Mouse (Mus musculus): Measurements from ENCODE around the gene Brdt. TPM values are rescaled to one million over a fixed set of nuclear protein-coding genes. Genes with fewer than 3 reads are reported as not detected.
A peak's percentile ranks its signal among the peaks of the same experiment; 100 is the strongest.
"Not testable (repeated sequence)": the region's sequence is repeated elsewhere in the genome, so short reads cannot be mapped to it uniquely, and the experiment has no call there.

Brdt gene
- polyA plus RNA-seq, 1 experiment from 2014 or later, result 1.2 TPM

- H3K4me3 ChIP-seq (replicated peaks), result no peak overlapping the region
- no peaks in the 10 kb centered on the region for H3K4me1 ChIP-seq (replicated peaks)
- H3K36me3 ChIP-seq, result no peaks in the 10 kb centered on the region
- no peak overlapping the region for H3K9ac ChIP-seq
- H3K27me3 ChIP-seq (replicated peaks), result no peaks in the 10 kb centered on the region
- WGBS, result 56% methylated on average over 3 of the region's 3 CpGs
- H3K9me3 ChIP-seq, result no peaks in the 10 kb centered on the region
- no peak overlapping the region for H3K27ac ChIP-seq
- no peak for ATAC-seq
- no peak overlapping the region for H3K4me2 ChIP-seq (replicated peaks)
Measured at GRCm38 (mm10) chr5:107353981-107354380, 23.0 kb downstream of the Brdt start.

- Histone ChIP-seq H3K36me3 (no peaks in the 10 kb centered on the region), H3K27ac (no peak overlapping the region), H3K4me1 (replicated peaks) (no peaks in the 10 kb centered on the region), H3K4me2 (replicated peaks) (no peak overlapping the region), H3K4me3 (replicated peaks) (no peak overlapping the region), H3K27me3 (replicated peaks) (no peaks in the 10 kb centered on the region), H3K9me3 (no peaks in the 10 kb centered on the region), H3K9ac (no peak overlapping the region)
- no peak for ATAC-seq
- 50% methylated on average over 1 of the region's 1 CpGs for WGBS
Measured at GRCm38 (mm10) chr5:107355801-107356200, 24.8 kb downstream of the Brdt start.

DNA sequence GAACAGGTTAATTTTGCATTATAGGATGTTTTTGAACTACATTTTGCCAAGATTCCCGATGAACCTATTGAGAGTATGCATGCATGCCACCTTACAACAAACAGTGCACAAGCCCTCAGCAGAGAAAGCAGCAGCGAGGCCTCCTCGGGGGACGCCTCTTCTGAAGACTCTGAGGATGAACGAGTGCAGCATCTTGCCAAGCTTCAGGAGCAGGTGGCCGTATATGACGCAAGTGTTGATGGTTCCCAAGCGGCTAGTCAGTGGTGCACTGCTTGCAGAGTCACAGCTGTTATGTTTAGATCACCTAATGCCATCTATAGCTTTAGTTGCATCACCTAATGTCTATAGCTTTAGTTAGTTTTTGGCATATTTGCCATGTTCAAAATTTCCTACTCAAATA is 26.8 kb downstream of the Brdt start:
- Histone ChIP-seq H3K4me3 (replicated peaks) (no peak overlapping the region), H3K4me1 (replicated peaks) (no peaks in the 10 kb centered on the region), H3K9me3 (no peaks in the 10 kb centered on the region), H3K36me3 (no peaks in the 10 kb centered on the region), H3K27ac (no peak overlapping the region), H3K9ac (no peak overlapping the region), H3K4me2 (replicated peaks) (no peak overlapping the region), H3K27me3 (replicated peaks) (no peaks in the 10 kb centered on the region)
- ATAC-seq, result no peak
- 91% methylated on average over 8 of the region's 8 CpGs for WGBS

DNA sequence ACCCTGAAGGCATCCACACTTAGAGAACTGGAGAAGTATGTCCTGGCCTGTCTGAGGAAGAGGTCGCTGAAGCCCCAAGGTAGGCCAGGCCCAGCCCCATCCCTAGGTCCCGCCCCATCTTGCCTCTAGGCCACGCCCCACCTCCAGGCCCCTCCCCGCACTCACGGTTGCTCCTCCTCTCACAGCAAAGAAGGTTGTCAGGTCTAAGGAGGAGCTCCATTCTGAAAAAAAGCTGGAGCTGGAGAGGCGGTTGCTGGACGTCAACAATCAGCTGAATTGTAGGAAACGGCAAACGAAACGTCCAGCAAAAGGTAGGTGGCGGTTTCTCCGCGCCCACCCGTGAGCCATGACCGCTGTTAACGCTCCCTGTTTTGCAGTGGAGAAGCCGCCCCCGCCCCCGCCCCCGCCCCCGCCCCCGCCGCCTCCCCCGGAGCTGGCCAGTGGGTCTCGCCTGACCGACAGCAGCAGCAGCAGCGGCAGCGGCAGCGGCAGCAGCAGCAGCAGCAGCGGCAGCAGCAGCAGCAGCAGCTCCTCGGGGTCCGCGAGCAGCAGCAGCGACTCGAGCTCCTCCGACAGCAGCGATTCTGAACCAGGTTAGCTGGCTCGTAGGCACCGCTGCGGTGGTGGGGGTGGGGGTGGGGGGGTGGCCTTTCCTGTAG is 28.6 kb downstream of the Brdt start:
- no peaks in the 10 kb centered on the region for H3K36me3 ChIP-seq
- H3K9ac ChIP-seq, result peak overlapping the region; percentile 58
- H3K4me1 ChIP-seq (replicated peaks), result no peaks in the 10 kb centered on the region
- H3K27me3 ChIP-seq (replicated peaks), result no peaks in the 10 kb centered on the region
- H3K27ac ChIP-seq, result peak overlapping the region; percentile 60
- peak overlapping the region; percentile 61 for H3K4me3 ChIP-seq (replicated peaks)
- WGBS, result under 1% methylated on average over 31 of the region's 40 CpGs
- no peaks in the 10 kb centered on the region for H3K9me3 ChIP-seq
- peak; percentile 100 for ATAC-seq
- peak overlapping the region; percentile 58 for H3K4me2 ChIP-seq (replicated peaks)

DNA sequence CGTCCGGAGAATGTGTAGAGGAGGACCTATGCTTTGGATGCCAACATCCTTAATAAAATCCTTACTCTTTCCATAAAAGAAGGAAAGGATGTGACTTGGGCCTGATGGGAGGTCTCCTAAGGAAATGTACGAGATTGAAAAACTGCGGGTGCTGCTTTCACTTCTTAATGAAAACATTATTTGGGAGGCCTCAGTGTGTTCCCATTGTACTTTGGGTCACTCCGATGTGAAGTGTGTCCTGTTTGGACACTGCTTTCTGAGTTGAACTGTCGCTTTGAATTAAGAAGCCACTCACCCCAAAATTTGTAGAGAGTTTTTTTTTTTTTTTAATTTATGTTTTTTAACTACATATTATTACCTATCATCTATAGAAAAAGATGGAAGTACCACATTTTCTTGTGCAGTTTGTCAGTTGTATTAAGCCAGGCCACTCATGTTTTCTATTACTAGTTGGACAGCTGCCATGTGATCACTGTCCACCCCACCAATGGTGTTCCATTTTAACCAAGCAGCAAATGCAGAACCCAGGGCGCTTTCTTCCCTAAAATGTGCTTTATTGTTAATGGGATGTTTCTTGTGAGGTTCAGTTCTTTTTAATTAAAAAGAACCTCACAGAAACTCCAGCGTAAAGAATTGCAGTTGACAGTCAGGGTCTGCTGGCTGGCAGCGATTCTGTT is 29.2 kb downstream of the Brdt start:
- Histone ChIP-seq H3K4me2 (replicated peaks) (peak overlapping the region; percentile 58), H3K27ac (peak overlapping the region; percentile 60; the same call in 1 of the 2 replicates), H3K9ac (peak overlapping the region; percentile 58), H3K4me3 (replicated peaks) (peak overlapping the region; percentile 61), H3K27me3 (replicated peaks) (no peaks in the 10 kb centered on the region), H3K4me1 (replicated peaks) (no peaks in the 10 kb centered on the region), H3K36me3 (no peaks in the 10 kb centered on the region), H3K9me3 (no peaks in the 10 kb centered on the region)
- 30% methylated on average over 9 of the region's 9 CpGs for WGBS
- 0 out of 2 replicates have a peak, but pooled peaks have one; percentile 1 for ATAC-seq

DNA sequence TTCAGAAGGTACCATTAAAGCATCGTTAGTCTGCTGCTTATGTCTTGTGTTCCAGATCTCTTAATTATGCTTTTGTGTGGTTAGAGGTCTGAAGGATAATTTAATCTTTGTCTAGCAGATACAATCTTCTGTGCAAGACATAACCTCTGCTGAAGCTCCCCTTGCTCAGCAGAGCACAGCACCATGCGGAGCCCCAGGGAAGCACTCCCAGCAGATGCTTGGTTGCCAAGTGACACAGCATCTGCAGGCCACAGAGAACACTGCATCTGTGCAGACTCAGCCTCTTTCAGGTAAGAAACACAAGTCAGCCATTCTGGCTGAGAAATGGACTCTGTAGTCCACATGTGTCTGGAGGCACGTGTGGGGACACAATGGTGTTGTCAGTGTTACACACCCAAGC is 39.1 kb downstream of the Brdt start:
- no peak for ATAC-seq
- Histone ChIP-seq H3K36me3 (no peaks in the 10 kb centered on the region), H3K4me3 (replicated peaks) (no peak overlapping the region), H3K9me3 (no peaks in the 10 kb centered on the region), H3K4me1 (replicated peaks) (no peaks in the 10 kb centered on the region), H3K27me3 (replicated peaks) (no peaks in the 10 kb centered on the region), H3K27ac (no peak overlapping the region), H3K4me2 (replicated peaks) (no peak overlapping the region), H3K9ac (no peak overlapping the region)
- WGBS, result 81% methylated on average over 3 of the region's 3 CpGs

- no peak overlapping the region for H3K9ac ChIP-seq
- H3K9me3 ChIP-seq, result no peaks in the 10 kb centered on the region
- no peaks in the 10 kb centered on the region for H3K4me1 ChIP-seq (replicated peaks)
- no peaks in the 10 kb centered on the region for H3K36me3 ChIP-seq
- H3K4me3 ChIP-seq (replicated peaks), result no peak overlapping the region
- no peak for ATAC-seq
- H3K27ac ChIP-seq, result no peak overlapping the region
- H3K4me2 ChIP-seq (replicated peaks), result no peak overlapping the region
- no peaks in the 10 kb centered on the region for H3K27me3 ChIP-seq (replicated peaks)
- WGBS, result 86% methylated on average over 5 of the region's 5 CpGs
Measured at GRCm38 (mm10) chr5:107371335-107371734, 40.4 kb downstream of the Brdt start.

GRCm38 (mm10) chr5:107373256-107373655 is 42.3 kb downstream of the Brdt start:
- WGBS, result 76% methylated on average over 4 of the region's 4 CpGs
- no peaks in the 10 kb centered on the region for H3K4me1 ChIP-seq (replicated peaks)
- ATAC-seq, result no peak
- H3K27me3 ChIP-seq (replicated peaks), result no peaks in the 10 kb centered on the region
- no peak overlapping the region for H3K27ac ChIP-seq
- H3K36me3 ChIP-seq, result no peaks in the 10 kb centered on the region
- no peaks in the 10 kb centered on the region for H3K9me3 ChIP-seq
- H3K9ac ChIP-seq, result no peak overlapping the region
- no peak overlapping the region for H3K4me3 ChIP-seq (replicated peaks)
- H3K4me2 ChIP-seq (replicated peaks), result no peak overlapping the region

DNA sequence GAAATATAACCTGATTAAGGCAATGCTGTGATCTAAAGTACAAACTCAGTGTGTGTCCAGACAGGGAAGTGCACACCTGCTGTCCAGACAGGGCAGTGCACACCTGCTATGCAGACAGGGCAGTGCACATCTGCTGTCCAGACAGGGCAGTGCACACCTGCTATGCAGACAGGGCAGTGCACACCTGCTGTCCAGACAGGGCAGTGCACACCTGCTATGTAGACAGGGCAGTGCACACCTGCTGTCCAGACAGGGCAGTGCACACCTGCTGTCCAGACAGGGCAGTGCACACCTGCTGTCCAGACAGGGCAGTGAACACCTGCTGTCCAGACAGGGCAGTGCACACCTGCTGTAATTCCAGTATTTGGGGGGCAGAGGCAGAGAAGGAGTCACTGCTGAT is 55.5 kb downstream of the Brdt start:
- not testable (repeated sequence) for H3K4me1 ChIP-seq (replicated peaks); H3K4me3 ChIP-seq (replicated peaks); H3K4me2 ChIP-seq (replicated peaks); H3K27me3 ChIP-seq (replicated peaks); H3K9ac ChIP-seq; H3K36me3 ChIP-seq; H3K9me3 ChIP-seq; ATAC-seq; H3K27ac ChIP-seq

- Histone ChIP-seq H3K4me1 (replicated peaks) (no peaks in the 10 kb centered on the region), H3K27ac (no peak overlapping the region), H3K4me3 (replicated peaks) (no peak overlapping the region), H3K4me2 (replicated peaks) (no peak overlapping the region), H3K9ac (no peak overlapping the region), H3K36me3 (no peaks in the 10 kb centered on the region; the same call in 1 of the 2 replicates), H3K9me3 (no peaks in the 10 kb centered on the region), H3K27me3 (replicated peaks) (no peaks in the 10 kb centered on the region)
- no peak for ATAC-seq
- 91% methylated on average over 1 of the region's 1 CpGs for WGBS
Measured at GRCm38 (mm10) chr5:107387788-107388187, 56.8 kb downstream of the Brdt start.

DNA sequence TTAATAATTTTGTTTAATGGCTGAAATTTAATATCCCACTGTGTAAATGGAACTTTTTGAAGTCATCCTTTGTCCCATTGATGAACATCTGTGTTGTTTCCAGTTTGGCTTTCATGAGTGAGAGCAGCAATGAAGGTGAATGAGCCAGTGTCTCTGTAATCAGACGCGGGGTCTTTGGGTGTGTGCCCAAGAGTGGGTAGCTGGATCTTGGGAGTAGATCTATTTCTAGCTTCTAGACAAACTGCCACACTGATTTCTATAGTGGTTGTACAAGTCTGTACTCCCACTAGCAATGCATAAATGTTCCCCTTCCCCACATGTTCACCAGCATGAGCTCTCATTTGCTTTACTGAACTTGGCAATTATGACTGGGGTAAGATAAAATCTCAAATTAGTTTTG is 58.4 kb downstream of the Brdt start:
- no peak overlapping the region for H3K9ac ChIP-seq
- H3K4me3 ChIP-seq (replicated peaks), result no peak overlapping the region
- H3K9me3 ChIP-seq, result no peaks in the 10 kb centered on the region
- no peak overlapping the region for H3K27ac ChIP-seq
- H3K4me2 ChIP-seq (replicated peaks), result no peak overlapping the region
- ATAC-seq, result no peak
- no peaks in the 10 kb centered on the region for H3K27me3 ChIP-seq (replicated peaks)
- no peaks in the 10 kb centered on the region for H3K36me3 ChIP-seq
- no peaks in the 10 kb centered on the region for H3K4me1 ChIP-seq (replicated peaks)
- 93% methylated on average over 2 of the region's 2 CpGs for WGBS

- Histone ChIP-seq H3K9ac (no peak overlapping the region), H3K4me3 (replicated peaks) (no peak overlapping the region), H3K4me1 (replicated peaks) (no peaks in the 10 kb centered on the region), H3K36me3 (no peaks in the 10 kb centered on the region), H3K27ac (no peak overlapping the region), H3K9me3 (no peaks in the 10 kb centered on the region), H3K4me2 (replicated peaks) (no peak overlapping the region), H3K27me3 (replicated peaks) (no peaks in the 10 kb centered on the region)
- no peak for ATAC-seq
- WGBS, result 72% methylated on average over 2 of the region's 2 CpGs
Measured at GRCm38 (mm10) chr5:107394437-107394836, 63.5 kb downstream of the Brdt start.

DNA sequence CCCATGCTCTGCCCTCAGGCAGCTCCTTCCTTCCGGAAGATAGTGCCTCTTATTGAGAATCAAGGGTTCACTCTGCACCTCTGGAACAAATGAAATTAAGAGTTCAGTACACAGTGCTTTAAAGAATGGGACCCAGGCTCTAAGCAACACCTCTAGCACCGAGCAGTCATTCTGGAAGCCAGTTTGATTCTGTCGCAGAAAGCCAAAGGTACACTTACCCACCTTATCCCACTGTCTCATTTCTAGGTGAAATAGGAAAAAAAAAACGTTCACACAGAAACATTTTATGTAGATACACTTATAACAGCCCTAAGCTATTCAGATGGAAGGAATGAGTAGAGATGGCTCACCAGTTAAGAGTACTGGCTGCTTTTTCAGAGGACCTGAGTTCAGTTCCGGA is 71.5 kb downstream of the Brdt start, which contains the start of gene Ephx4:
Ephx4 (plus strand) TSS at position 301 of the 400 bp plus-strand sequence.
- peaks cover 13% of the 10 kb centered on the region for H3K27me3 ChIP-seq (replicated peaks)
- no peaks in the 10 kb centered on the region; the same call in 1 of the 2 replicates for H3K4me1 ChIP-seq (replicated peaks)
- no peaks in the 10 kb centered on the region for H3K36me3 ChIP-seq
- 26% methylated on average over 5 of the region's 5 CpGs for WGBS
- peak within 1 kb of the TSS; percentile 99 for H3K4me2 ChIP-seq (replicated peaks)
- H3K9me3 ChIP-seq, result no peaks in the 10 kb centered on the region
- H3K27ac ChIP-seq, result no peak within 1 kb of the TSS
- H3K9ac ChIP-seq, result peak within 1 kb of the TSS; percentile 46; the same call in 1 of the 2 replicates
- peak within 1 kb of the TSS; percentile 56 for H3K4me3 ChIP-seq (replicated peaks)
- no peak for ATAC-seq

All from intestine, embryonic 15.5 days (tissue).